Mouse (Mus musculus): Measurements from ENCODE around the gene Akap8l. TPM values are rescaled to one million over a fixed set of nuclear protein-coding genes. Genes with fewer than 3 reads are reported as not detected.

Gene Akap8l
- polyA plus RNA-seq, 1 experiment from 2014 or later: 81.4 TPM

DNA sequence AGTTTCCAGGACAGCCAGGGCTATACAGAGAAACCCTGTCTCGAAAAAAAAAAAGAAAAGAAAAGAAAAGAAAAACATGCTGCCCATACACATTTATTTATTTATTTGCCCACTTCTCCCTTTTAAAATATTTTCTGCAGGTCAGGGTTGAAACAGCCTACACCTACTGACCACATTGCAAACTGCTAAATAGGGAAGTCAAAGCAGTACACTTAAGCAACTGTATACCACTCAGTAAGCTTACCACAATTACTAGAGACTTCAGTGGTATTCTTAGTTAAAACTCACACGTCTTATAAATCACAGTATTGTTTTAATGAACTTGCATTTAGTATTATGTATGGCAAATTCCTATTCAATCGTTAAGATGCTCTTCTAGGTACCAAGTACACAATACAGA, 69.8 kb downstream of the Akap8l start:
- no peaks in the 10 kb centered on the region for H3K27me3 ChIP-seq (ENCODE audit: control insufficient read depth, insufficient read depth, low read length)
- no peak overlapping the region for H3K4me3 ChIP-seq (ENCODE audit: low read depth, low read length)
- H3K9ac ChIP-seq (ENCODE audit: low read length): no peak overlapping the region
- DNase-seq (ENCODE audit: low spot score) (no peak), ATAC-seq (replicated peaks; ENCODE audit: low FRiP score) (no peak)
- H3K9me3 ChIP-seq (ENCODE audit: control insufficient read depth, low read length): no peaks in the 10 kb centered on the region
- H3K27ac ChIP-seq (ENCODE audit: low read depth, low read length): no peak overlapping the region
- 90% methylated on average over 3 of the region's 3 CpGs for WGBS
- peaks cover 9% of the 10 kb centered on the region; the same call in 1 of the 2 replicates for H3K4me1 ChIP-seq (replicated peaks; ENCODE audit: control insufficient read depth, insufficient read depth, low read length)
- H3K4me2 ChIP-seq (ENCODE audit: low read depth, low read length, severe bottlenecking): no peak overlapping the region
- no peaks in the 10 kb centered on the region for H3K36me3 ChIP-seq (ENCODE audit: control insufficient read depth, insufficient read depth, low read length)

DNA sequence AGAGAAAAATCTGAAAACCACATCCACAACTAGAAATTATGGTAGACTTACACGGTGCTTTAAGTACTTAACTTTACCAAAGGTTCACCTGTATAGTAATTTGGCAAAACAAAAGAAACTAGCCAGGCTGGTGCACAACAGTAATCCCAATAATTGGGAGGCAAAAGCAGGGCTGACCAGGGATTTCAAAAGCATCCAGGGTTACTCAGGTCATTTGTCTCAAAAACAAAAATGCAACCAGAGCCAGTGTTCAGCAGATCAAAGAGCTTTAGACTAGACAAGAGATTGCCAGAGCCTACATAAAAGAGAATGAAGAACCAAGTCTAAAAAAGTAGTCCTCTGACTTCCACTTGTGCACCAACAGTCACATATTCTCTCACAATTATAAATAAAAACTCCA, 73.2 kb downstream of the Akap8l start:
- Histone ChIP-seq H3K4me3 (ENCODE audit: low read depth, low read length) (no peak overlapping the region), H3K36me3 (ENCODE audit: control insufficient read depth, insufficient read depth, low read length) (no peaks in the 10 kb centered on the region), H3K4me1 (replicated peaks; ENCODE audit: control insufficient read depth, insufficient read depth, low read length) (peaks cover 2% of the 10 kb centered on the region; the same call in 1 of the 2 replicates), H3K9me3 (ENCODE audit: control insufficient read depth, low read length) (no peaks in the 10 kb centered on the region), H3K9ac (ENCODE audit: low read length) (no peak overlapping the region), H3K4me2 (ENCODE audit: low read depth, low read length, severe bottlenecking) (no peak overlapping the region), H3K27me3 (ENCODE audit: control insufficient read depth, insufficient read depth, low read length) (no peaks in the 10 kb centered on the region), H3K27ac (ENCODE audit: low read depth, low read length) (no peak overlapping the region)
- WGBS: 78% methylated on average over 1 of the region's 1 CpGs
- ATAC-seq (replicated peaks; ENCODE audit: low FRiP score) (no peak), DNase-seq (ENCODE audit: low spot score) (no peak)

DNA sequence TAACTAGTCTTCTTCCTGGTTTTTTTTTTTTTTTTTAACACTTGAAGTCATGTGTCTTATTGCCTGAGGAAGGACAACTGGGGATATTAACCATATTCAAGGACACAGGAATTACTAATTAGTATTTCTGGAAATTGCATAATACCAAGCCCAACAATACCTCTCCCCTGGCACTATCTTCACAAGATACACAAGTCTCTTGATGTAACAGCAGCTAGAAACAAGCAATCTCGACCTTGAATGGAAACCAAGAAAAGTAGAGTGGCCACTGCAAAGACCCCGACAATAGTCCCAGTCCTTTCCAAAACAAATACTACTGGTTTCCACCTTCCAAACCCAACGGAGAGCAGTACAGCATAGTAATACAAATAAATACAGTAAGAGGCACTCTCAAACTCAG, 74.8 kb downstream of the Akap8l start:
- no peak overlapping the region for H3K9ac ChIP-seq (ENCODE audit: low read length)
- no peak for DNase-seq (ENCODE audit: low spot score)
- no peak overlapping the region for H3K4me2 ChIP-seq (ENCODE audit: low read depth, low read length, severe bottlenecking)
- no peak overlapping the region for H3K4me3 ChIP-seq (ENCODE audit: low read depth, low read length)
- no peak for ATAC-seq (replicated peaks; ENCODE audit: low FRiP score)
- H3K36me3 ChIP-seq (ENCODE audit: control insufficient read depth, insufficient read depth, low read length): no peaks in the 10 kb centered on the region
- H3K27ac ChIP-seq (ENCODE audit: low read depth, low read length): no peak overlapping the region
- no peaks in the 10 kb centered on the region for H3K27me3 ChIP-seq (ENCODE audit: control insufficient read depth, insufficient read depth, low read length)
- WGBS: 92% methylated on average over 3 of the region's 3 CpGs
- H3K4me1 ChIP-seq (replicated peaks; ENCODE audit: control insufficient read depth, insufficient read depth, low read length): no peaks in the 10 kb centered on the region
- no peaks in the 10 kb centered on the region for H3K9me3 ChIP-seq (ENCODE audit: control insufficient read depth, low read length)

Small RNAs within 50 kb of the gene (microRNA-seq; reads per million reads assigned to microRNA genes)
- not detected for gene Gm22201 (ENCODE audit: insufficient number of aligned reads)

Other genes starting within 250 kb of the Akap8l start
- 26.8 and 30.2 TPM in 2 replicates for gene Notch3, start 183.8 kb downstream of the Akap8l start, polyA plus RNA-seq (2014; fragmentation: Nextera tagmentation; extraction: Ambion mirVana)
- 0.13 and 0.23 TPM in 2 replicates for gene Ephx3, start 161.1 kb downstream of the Akap8l start, polyA plus RNA-seq (2014; fragmentation: Nextera tagmentation; extraction: Ambion mirVana)
- gene Brd4, start 65.9 kb downstream of the Akap8l start, polyA plus RNA-seq (2014; fragmentation: Nextera tagmentation; extraction: Ambion mirVana): 130 and 143 TPM in 2 replicates
- gene Akap8, start 29.4 kb downstream of the Akap8l start, polyA plus RNA-seq (2014; fragmentation: Nextera tagmentation; extraction: Ambion mirVana): 70.5 and 78.4 TPM in 2 replicates
- gene Wiz, start 38.8 kb upstream of the Akap8l start, polyA plus RNA-seq (2014; fragmentation: Nextera tagmentation; extraction: Ambion mirVana): 55.2 and 56.2 TPM in 2 replicates
- 0.21 and 0.47 TPM in 2 replicates for gene Rasal3, start 53.0 kb upstream of the Akap8l start, polyA plus RNA-seq (2014; fragmentation: Nextera tagmentation; extraction: Ambion mirVana)
- 0.11 TPM in 1 of 2 replicates, not detected in the other for gene Pglyrp2, start 73.6 kb upstream of the Akap8l start, polyA plus RNA-seq (2014; fragmentation: Nextera tagmentation; extraction: Ambion mirVana)
- gene Cyp4f39, start 102.1 kb upstream of the Akap8l start, polyA plus RNA-seq (2014; fragmentation: Nextera tagmentation; extraction: Ambion mirVana): 0.28 and 0.33 TPM in 2 replicates
- 6.6 and 7.9 TPM in 2 replicates for gene Cyp4f17, start 155.4 kb upstream of the Akap8l start, polyA plus RNA-seq (2014; fragmentation: Nextera tagmentation; extraction: Ambion mirVana)
- gene Cyp4f16, start 186.0 kb upstream of the Akap8l start, polyA plus RNA-seq (2014; fragmentation: Nextera tagmentation; extraction: Ambion mirVana): 13.4 and 13.5 TPM in 2 replicates